Mouse (Mus musculus): Measurements from ENCODE around the gene Gpr176. TPM values are rescaled to one million over a fixed set of nuclear protein-coding genes. Genes with fewer than 3 reads are reported as not detected.

The Gpr176 gene
- total and polyA plus RNA-seq, 3 experiments: 0.16 TPM; not detected in 2

DNA sequence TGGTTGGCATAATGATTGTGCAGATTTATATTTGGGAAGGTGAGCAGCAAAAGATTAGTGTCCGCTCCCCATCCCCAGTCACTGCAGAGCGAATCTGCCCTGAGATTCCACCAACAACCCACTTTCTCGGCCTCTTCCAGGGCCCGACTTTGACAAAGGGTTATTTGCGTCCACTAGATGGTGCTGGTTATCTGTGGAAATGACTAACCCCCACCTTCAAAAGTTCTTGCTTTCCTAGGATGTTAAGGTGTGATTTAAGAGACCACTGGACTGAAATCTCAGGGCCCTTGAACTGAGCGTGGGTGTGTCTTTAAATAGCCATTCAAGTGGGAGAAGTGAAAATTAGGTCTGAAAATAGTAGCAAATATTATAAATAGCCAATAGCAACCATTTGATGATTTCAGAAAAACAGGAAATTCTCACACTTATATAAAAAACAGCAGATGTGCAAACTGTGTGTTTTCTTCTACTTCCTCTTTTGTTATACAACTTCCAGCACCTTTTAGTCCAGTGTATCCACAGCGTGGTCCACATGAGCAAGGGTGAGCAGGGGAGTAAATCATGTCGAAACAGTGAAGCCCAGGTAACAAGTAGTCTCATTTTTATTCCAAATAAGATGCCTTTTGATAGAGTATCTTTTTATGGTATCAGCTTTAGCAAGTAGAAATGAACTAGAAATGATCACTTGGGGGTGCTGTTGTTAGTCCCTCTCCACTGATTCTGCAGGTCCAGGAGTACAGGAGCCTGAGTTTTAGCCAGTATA lies 109.9 kb downstream of the Gpr176 start:
- Histone ChIP-seq H3K36me3 (replicated peaks) (no peaks in the 10 kb centered on the region), H3K9me3 (replicated peaks) (no peaks in the 10 kb centered on the region), H3K4me1 (ENCODE audit: insufficient read depth, low read depth, low read length) (no peaks in the 10 kb centered on the region), H3K4me3 (ENCODE audit: low read depth, low read length) (no peak overlapping the region), H3K27me3 (ENCODE audit: insufficient read depth, low read length) (peaks cover 4% of the 10 kb centered on the region; the same call in 1 of the 2 replicates)
- no peak for TF ChIP-seq POLR2AphosphoS5 (IDR thresholded peaks at IDR 0.05; ENCODE audit: insufficient replicate concordance, low read depth, low read length)
- no peak for TF ChIP-seq GATA2 (IDR thresholded peaks at IDR 0.05; ENCODE audit: borderline replicate concordance, low read depth, low read length)
- TF ChIP-seq CTCF (IDR thresholded peaks at IDR 0.05; ENCODE audit: low read depth, low read length): no peak
- no peak for TF ChIP-seq TAL1 (conservative IDR thresholded peaks at IDR 0.05; ENCODE audit: low read depth, low read length)
- TF ChIP-seq GATA1 (IDR thresholded peaks at IDR 0.05; ENCODE audit: borderline replicate concordance, low read length): no peak
- no peak for ATAC-seq (ENCODE audit: extremely low read depth, insufficient number of reproducible peaks, low FRiP score, poor library complexity, severe bottlenecking)
- peak; percentile 10 for DNase-seq (ENCODE audit: low spot score)

DNA sequence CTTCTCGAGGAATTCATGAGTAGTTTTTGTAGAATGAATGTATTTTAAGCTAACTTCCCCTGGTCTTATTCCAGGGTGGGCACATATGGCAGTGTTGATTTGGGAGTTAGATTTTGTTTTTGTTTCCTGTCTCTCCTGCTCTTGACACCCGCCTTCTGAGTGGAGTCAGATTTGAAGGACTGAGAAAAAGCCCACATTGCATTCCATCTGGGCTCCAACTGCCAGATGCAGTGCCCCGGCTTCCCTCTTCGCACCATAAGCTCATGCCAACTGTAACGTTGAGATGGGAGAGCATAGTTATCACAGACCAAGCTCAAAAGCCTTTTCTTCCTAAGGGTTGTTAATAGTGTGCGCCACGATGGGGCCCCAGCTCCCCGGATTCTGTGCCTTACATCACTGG lies 110.5 kb downstream of the Gpr176 start:
- DNase-seq (ENCODE audit: low spot score) (no peak), ATAC-seq (ENCODE audit: extremely low read depth, insufficient number of reproducible peaks, low FRiP score, poor library complexity, severe bottlenecking) (no peak)
- TF ChIP-seq GATA2 (IDR thresholded peaks at IDR 0.05; ENCODE audit: borderline replicate concordance, low read depth, low read length) (no peak), GATA1 (IDR thresholded peaks at IDR 0.05; ENCODE audit: borderline replicate concordance, low read length) (no peak), POLR2AphosphoS5 (IDR thresholded peaks at IDR 0.05; ENCODE audit: insufficient replicate concordance, low read depth, low read length) (no peak), CTCF (IDR thresholded peaks at IDR 0.05; ENCODE audit: low read depth, low read length) (no peak), TAL1 (conservative IDR thresholded peaks at IDR 0.05; ENCODE audit: low read depth, low read length) (no peak)
- H3K4me1 ChIP-seq (ENCODE audit: insufficient read depth, low read depth, low read length): no peaks in the 10 kb centered on the region
- H3K27me3 ChIP-seq (ENCODE audit: insufficient read depth, low read length): peaks cover 4% of the 10 kb centered on the region; the same call in 1 of the 2 replicates
- no peaks in the 10 kb centered on the region for H3K9me3 ChIP-seq (replicated peaks)
- H3K36me3 ChIP-seq (replicated peaks): no peaks in the 10 kb centered on the region
- no peak overlapping the region for H3K4me3 ChIP-seq (ENCODE audit: low read depth, low read length)

DNA sequence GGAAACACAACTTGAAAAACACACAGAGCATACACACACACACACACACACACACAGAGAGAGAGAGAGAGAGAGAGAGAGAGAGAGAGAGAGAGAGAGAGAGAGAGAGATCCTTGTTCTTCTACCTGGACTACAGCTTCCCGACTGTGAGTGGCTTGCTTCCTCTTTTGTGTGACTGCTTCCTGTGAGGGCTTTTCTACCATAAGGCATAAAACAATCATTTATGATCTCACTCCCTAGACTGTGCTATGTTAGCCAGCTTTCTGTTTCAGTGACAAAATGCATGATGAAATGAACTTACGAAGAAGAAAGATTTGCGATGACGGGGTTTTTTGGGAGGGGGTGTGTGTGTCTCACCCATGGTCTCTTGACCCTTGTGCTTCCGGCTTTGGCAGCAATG lies 113.5 kb downstream of the Gpr176 start:
- no peaks in the 10 kb centered on the region for H3K36me3 ChIP-seq (replicated peaks)
- no peak for ATAC-seq (ENCODE audit: extremely low read depth, insufficient number of reproducible peaks, low FRiP score, poor library complexity, severe bottlenecking)
- TF ChIP-seq GATA2 (IDR thresholded peaks at IDR 0.05; ENCODE audit: borderline replicate concordance, low read depth, low read length) (no peak), POLR2AphosphoS5 (IDR thresholded peaks at IDR 0.05; ENCODE audit: insufficient replicate concordance, low read depth, low read length) (no peak), TAL1 (conservative IDR thresholded peaks at IDR 0.05; ENCODE audit: low read depth, low read length) (no peak), GATA1 (IDR thresholded peaks at IDR 0.05; ENCODE audit: borderline replicate concordance, low read length) (no peak), CTCF (IDR thresholded peaks at IDR 0.05; ENCODE audit: low read depth, low read length) (no peak)
- no peak overlapping the region for H3K4me3 ChIP-seq (ENCODE audit: low read depth, low read length)
- H3K9me3 ChIP-seq (replicated peaks): no peaks in the 10 kb centered on the region
- no peaks in the 10 kb centered on the region for H3K4me1 ChIP-seq (ENCODE audit: insufficient read depth, low read depth, low read length)
- DNase-seq (ENCODE audit: low spot score): no peak
- H3K27me3 ChIP-seq (ENCODE audit: insufficient read depth, low read length): no peaks in the 10 kb centered on the region

DNA sequence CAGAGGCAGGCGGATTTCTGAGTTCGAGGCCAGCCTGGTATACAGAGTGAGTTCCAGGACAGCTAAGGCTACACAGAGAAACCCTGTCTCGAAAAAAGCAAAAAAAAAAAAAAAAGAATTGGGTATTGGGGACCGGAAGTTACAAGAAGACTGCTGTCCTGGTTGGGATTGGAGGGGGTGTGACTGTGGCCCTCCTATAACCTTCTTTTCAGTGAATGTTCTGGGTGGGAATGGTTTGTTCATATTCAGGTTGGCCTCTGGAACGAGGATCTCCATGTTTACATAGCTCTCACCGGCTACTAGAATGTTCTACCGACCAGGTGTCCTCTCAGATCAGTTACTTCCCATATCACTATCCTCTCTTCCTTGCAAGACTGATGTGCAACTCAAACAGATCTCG lies 116.1 kb downstream of the Gpr176 start:
- no peak for DNase-seq (ENCODE audit: low spot score)
- Histone ChIP-seq H3K4me3 (ENCODE audit: low read depth, low read length) (no peak overlapping the region), H3K9me3 (replicated peaks) (no peaks in the 10 kb centered on the region), H3K36me3 (replicated peaks) (no peaks in the 10 kb centered on the region), H3K4me1 (ENCODE audit: insufficient read depth, low read depth, low read length) (no peaks in the 10 kb centered on the region), H3K27me3 (ENCODE audit: insufficient read depth, low read length) (no peaks in the 10 kb centered on the region)
- ATAC-seq (ENCODE audit: extremely low read depth, insufficient number of reproducible peaks, low FRiP score, poor library complexity, severe bottlenecking): no peak
- TF ChIP-seq POLR2AphosphoS5 (IDR thresholded peaks at IDR 0.05; ENCODE audit: insufficient replicate concordance, low read depth, low read length) (no peak), GATA2 (IDR thresholded peaks at IDR 0.05; ENCODE audit: borderline replicate concordance, low read depth, low read length) (no peak), CTCF (IDR thresholded peaks at IDR 0.05; ENCODE audit: low read depth, low read length) (no peak), GATA1 (IDR thresholded peaks at IDR 0.05; ENCODE audit: borderline replicate concordance, low read length) (no peak), TAL1 (conservative IDR thresholded peaks at IDR 0.05; ENCODE audit: low read depth, low read length) (no peak)

DNA sequence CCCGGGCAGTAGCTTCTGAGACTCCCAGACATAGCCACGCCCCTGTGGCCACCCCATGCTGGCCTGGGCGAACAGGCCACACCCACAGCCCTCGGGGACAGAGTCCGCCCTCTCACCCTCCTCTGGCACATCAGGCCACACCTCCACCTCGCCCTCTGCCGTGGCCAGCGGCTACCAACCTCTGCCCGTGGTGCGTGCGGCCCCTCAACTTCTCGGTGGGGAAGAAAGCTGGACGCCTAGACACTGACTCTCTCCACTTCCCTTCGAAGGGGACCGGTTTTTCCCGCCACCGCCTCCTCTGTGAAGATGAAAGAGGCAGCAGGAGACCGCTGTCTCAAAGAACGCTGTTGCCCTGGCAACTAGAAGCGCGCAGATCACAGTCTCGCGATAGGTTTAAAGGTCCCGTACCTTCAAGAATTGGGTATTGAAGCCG lies 116.6 kb downstream of the Gpr176 start, which contains the start of gene Fsip1:
Fsip1 (minus strand) TSS at position 346 of the 433 bp plus-strand sequence.
- no peaks in the 10 kb centered on the region for H3K9me3 ChIP-seq (replicated peaks)
- ATAC-seq (ENCODE audit: extremely low read depth, insufficient number of reproducible peaks, low FRiP score, poor library complexity, severe bottlenecking) (no peak), DNase-seq (ENCODE audit: low spot score) (no peak)
- H3K4me1 ChIP-seq (ENCODE audit: insufficient read depth, low read depth, low read length): no peaks in the 10 kb centered on the region
- no peak within 1 kb of the TSS for H3K4me3 ChIP-seq (ENCODE audit: low read depth, low read length)
- no peaks in the 10 kb centered on the region for H3K36me3 ChIP-seq (replicated peaks)
- TF ChIP-seq GATA2 (IDR thresholded peaks at IDR 0.05; ENCODE audit: borderline replicate concordance, low read depth, low read length) (no peak), GATA1 (IDR thresholded peaks at IDR 0.05; ENCODE audit: borderline replicate concordance, low read length) (no peak), CTCF (IDR thresholded peaks at IDR 0.05; ENCODE audit: low read depth, low read length) (no peak), POLR2AphosphoS5 (IDR thresholded peaks at IDR 0.05; ENCODE audit: insufficient replicate concordance, low read depth, low read length) (no peak), TAL1 (conservative IDR thresholded peaks at IDR 0.05; ENCODE audit: low read depth, low read length) (no peak)
- no peaks in the 10 kb centered on the region for H3K27me3 ChIP-seq (ENCODE audit: insufficient read depth, low read length)

DNA sequence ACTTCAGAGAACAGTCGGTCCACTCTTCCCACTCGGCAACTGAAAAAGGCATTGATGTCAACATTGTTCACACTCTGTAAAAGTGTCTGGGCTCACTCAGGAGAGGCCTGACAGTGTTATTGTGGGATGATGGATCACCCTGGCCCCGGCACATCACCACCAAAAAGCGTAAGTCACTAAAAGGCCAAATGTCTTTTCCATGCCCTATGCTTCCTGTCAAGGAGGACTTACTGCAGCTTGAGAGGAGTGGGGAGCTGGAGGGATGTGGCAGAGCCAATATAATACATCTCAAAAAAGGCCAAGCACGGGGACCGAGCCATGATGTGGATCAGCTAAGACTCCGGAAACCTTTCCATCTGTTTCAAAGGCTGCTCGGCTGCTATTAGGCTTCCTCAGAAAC lies 118.7 kb downstream of the Gpr176 start:
- Histone ChIP-seq H3K4me3 (ENCODE audit: low read depth, low read length) (no peak overlapping the region), H3K27me3 (ENCODE audit: insufficient read depth, low read length) (no peaks in the 10 kb centered on the region), H3K4me1 (ENCODE audit: insufficient read depth, low read depth, low read length) (no peaks in the 10 kb centered on the region), H3K36me3 (replicated peaks) (no peaks in the 10 kb centered on the region), H3K9me3 (replicated peaks) (no peaks in the 10 kb centered on the region)
- DNase-seq (ENCODE audit: low spot score) (no peak), ATAC-seq (ENCODE audit: extremely low read depth, insufficient number of reproducible peaks, low FRiP score, poor library complexity, severe bottlenecking) (no peak)
- TF ChIP-seq TAL1 (conservative IDR thresholded peaks at IDR 0.05; ENCODE audit: low read depth, low read length): no peak
- no peak for TF ChIP-seq GATA2 (IDR thresholded peaks at IDR 0.05; ENCODE audit: borderline replicate concordance, low read depth, low read length)
- TF ChIP-seq POLR2AphosphoS5 (IDR thresholded peaks at IDR 0.05; ENCODE audit: insufficient replicate concordance, low read depth, low read length): no peak
- no peak for TF ChIP-seq CTCF (IDR thresholded peaks at IDR 0.05; ENCODE audit: low read depth, low read length)
- no peak for TF ChIP-seq GATA1 (IDR thresholded peaks at IDR 0.05; ENCODE audit: borderline replicate concordance, low read length)
